Mouse (Mus musculus) stomach, postnatal 0 days (tissue): ENCODE results near the gene Lcn4. TPM values are rescaled to one million over a fixed set of nuclear protein-coding genes. Genes with fewer than 3 reads are reported as not detected.

ENCODE experiments used
- ATAC-seq: fragments of 200-750 bp; cut with Nextera tagmentation; 2 replicates; pipeline ENCODE4 v1.8.0; 2017; ENCODE audit not compliant: low FRiP score, low TSS enrichment
- DNase-seq: peaks from one replicate; pipeline ENCODE4 v3.0.0-alpha.2; 2016; ENCODE audit warnings: low spot score
- H3K27ac ChIP-seq: fragments of 300-500 bp; sonication (generic); replicated peaks from 2 replicates; pipeline ENCODE4 v1.5.1; 2014; ENCODE audit warnings: mild to moderate bottlenecking, control low read depth
- H3K27me3 ChIP-seq: fragments of 300-500 bp; sonication (generic); 2 replicates; pipeline ENCODE4 v1.6.1; 2014; ENCODE audit warnings: low read length; ENCODE audit not compliant: control insufficient read depth, insufficient read depth
- H3K36me3 ChIP-seq: fragments of 300-500 bp; sonication (generic); 2 replicates; pipeline ENCODE4 v1.6.1; 2014; ENCODE audit warnings: low read length, mixed read lengths; ENCODE audit not compliant: control insufficient read depth, insufficient read depth
- H3K4me1 ChIP-seq: fragments of 300-500 bp; sonication (generic); replicated peaks from 2 replicates; pipeline ENCODE4 v1.6.1; 2014; ENCODE audit warnings: antibody characterized with exemption; ENCODE audit not compliant: control insufficient read depth, insufficient read depth
- H3K4me2 ChIP-seq: fragments of 300-500 bp; sonication (generic); replicated peaks from 2 replicates; pipeline ENCODE4 v1.6.1; 2014; ENCODE audit warnings: low read depth, mild to moderate bottlenecking, control low read depth, moderate library complexity
- H3K4me3 ChIP-seq: fragments of 300-500 bp; sonication (generic); 2 replicates; pipeline ENCODE4 v1.5.1; 2014; ENCODE audit warnings: low read depth, low read length, control low read depth
- H3K9ac ChIP-seq: fragments of 300-500 bp; sonication (generic); 2 replicates; pipeline ENCODE4 v1.6.1; 2014; ENCODE audit warnings: mild to moderate bottlenecking, low read length, control low read depth, mixed read lengths
- H3K9me3 ChIP-seq: fragments of 300-500 bp; sonication (generic); 2 replicates; pipeline ENCODE4 v1.6.1; 2016; ENCODE audit warnings: low read length; ENCODE audit not compliant: control insufficient read depth
- CTCF ChIP-seq: IDR thresholded peaks from 2 replicates; pipeline ENCODE4 v1.5.1; 2016; ENCODE audit warnings: antibody characterized with exemption, low read depth, mild to moderate bottlenecking, moderate library complexity
- EP300 ChIP-seq: optimal IDR thresholded peaks from 2 replicates; pipeline ENCODE3; 2016; ENCODE audit warnings: antibody characterized with exemption
- WGBS: fragments of 180-500 bp; shearing (Covaris S2); extraction: QIAGEN DNeasy Blood & Tissue Kit; methylation state at CpG from one replicate; pipeline ENCODE4 v1.1.7; 2014; 5-methylcytosine and 5-hydroxymethylcytosine counted together
- polyA plus RNA-seq: library from polyadenylated mRNA; unstranded; fragments of >200 nt; fragmentation: Nextera tagmentation; extraction: Ambion mirVana; gene quantifications from 2 replicates; pipeline ENCODE4 v1.2.1, GENCODE M21; 2015

Gene Lcn4
- polyA plus RNA-seq, 1 experiment from 2014 or later, result not detected

DNA sequence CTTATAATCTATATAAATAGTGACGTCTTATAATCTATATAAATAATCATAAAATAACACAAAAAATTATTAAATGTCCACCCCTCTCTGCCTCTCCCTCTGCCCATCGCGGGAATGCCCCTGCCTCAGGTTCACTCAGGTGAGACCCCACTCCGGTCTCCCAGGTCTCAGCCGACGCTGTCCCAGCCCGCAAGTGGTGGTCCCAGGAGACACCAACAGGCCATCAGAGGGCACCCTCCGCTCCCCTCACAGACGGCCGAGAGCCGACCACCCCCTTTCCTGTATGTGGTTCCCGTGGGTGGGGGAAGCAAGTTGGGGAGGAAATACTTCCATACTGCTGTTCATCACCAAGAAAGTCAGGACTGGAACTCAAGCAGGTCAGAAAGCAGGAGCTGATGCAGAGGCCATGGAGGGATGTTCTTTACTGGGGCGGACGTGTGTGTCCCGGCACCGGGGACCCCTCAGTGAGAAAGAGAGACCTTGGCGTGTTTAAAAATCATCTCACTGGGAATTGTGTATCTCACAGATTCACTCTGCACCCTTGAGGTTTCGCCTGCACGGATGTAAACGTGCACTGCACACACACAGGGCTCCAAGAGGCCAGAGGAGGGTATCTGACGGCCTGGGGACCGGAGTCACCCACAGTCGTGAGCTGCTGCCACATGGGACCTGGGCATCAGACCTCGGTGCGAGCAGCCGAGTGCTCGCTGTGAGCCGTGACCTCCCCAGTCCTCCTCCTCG is 9.1 kb downstream of the Lcn4 start:
- H3K4me3 ChIP-seq, result peak overlapping the region; percentile 26
- WGBS, result 42% methylated on average over 29 of the region's 29 CpGs
- no peaks in the 10 kb centered on the region for H3K36me3 ChIP-seq
- no peak for DNase-seq
- no peak for TF ChIP-seq CTCF
- TF ChIP-seq EP300, result no peak
- H3K4me2 ChIP-seq, result peak overlapping the region; percentile 52
- no peaks in the 10 kb centered on the region for H3K4me1 ChIP-seq
- H3K9me3 ChIP-seq, result no peaks in the 10 kb centered on the region
- H3K27ac ChIP-seq, result no peak overlapping the region
- ATAC-seq, result peak; percentile 40; the same call in 1 of the 2 replicates
- H3K9ac ChIP-seq, result no peak overlapping the region
- no peaks in the 10 kb centered on the region for H3K27me3 ChIP-seq

- Histone ChIP-seq H3K36me3 (no peaks in the 10 kb centered on the region), H3K4me3 (peak overlapping the region; percentile 26), H3K27ac (no peak overlapping the region), H3K4me2 (peak overlapping the region; percentile 52), H3K4me1 (no peaks in the 10 kb centered on the region), H3K9me3 (no peaks in the 10 kb centered on the region), H3K9ac (0 out of 2 replicates have a peak overlapping the region, but pooled peaks have one; percentile 27), H3K27me3 (no peaks in the 10 kb centered on the region)
- WGBS, result 2% methylated on average over 14 of the region's 20 CpGs
- no peak for DNase-seq
- TF ChIP-seq CTCF (no peak), EP300 (no peak)
- no peak for ATAC-seq
These were observed 9.8 kb downstream of the Lcn4 start for GRCm38 (mm10) chr2:26661143-26661752.

- TF ChIP-seq EP300 (no peak), CTCF (no peak)
- Histone ChIP-seq H3K27ac (no peak overlapping the region), H3K36me3 (no peaks in the 10 kb centered on the region), H3K4me2 (no peak overlapping the region), H3K9me3 (no peaks in the 10 kb centered on the region), H3K4me1 (no peaks in the 10 kb centered on the region), H3K9ac (no peak overlapping the region), H3K4me3 (no peak overlapping the region), H3K27me3 (no peaks in the 10 kb centered on the region)
- DNase-seq, result no peak
- 75% methylated on average over 2 of the region's 2 CpGs for WGBS
- no peak for ATAC-seq
These were observed 13.7 kb downstream of the Lcn4 start for GRCm38 (mm10) chr2:26657426-26657825.

DNA sequence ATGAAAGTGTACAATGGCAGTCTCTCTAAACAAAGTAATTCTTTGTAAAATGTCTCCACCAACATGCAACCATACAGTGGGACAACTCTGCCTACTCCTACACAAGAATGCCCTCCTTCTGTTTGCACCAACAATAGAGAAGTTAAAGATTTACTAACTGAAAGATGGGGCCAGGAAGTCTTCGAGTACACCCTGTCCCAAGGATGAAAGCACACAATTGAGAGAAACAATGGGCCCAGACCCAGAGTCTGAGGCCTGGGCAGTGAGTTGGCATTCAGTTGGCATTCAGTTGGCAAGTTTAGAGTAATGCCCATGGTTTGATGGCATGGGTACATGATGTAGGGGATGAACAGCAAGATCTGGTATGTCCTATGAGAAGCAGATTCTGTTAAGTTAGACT is 16.4 kb downstream of the Lcn4 start:
- Histone ChIP-seq H3K27me3 (no peaks in the 10 kb centered on the region), H3K36me3 (no peaks in the 10 kb centered on the region), H3K9ac (no peak overlapping the region), H3K27ac (no peak overlapping the region), H3K4me2 (no peak overlapping the region), H3K9me3 (no peaks in the 10 kb centered on the region), H3K4me1 (no peaks in the 10 kb centered on the region), H3K4me3 (no peak overlapping the region)
- no peak for ATAC-seq
- 45% methylated on average over 1 of the region's 1 CpGs for WGBS
- no peak for TF ChIP-seq CTCF
- no peak for TF ChIP-seq EP300
- DNase-seq, result no peak

- Histone ChIP-seq H3K9ac (no peak overlapping the region), H3K4me3 (no peak overlapping the region), H3K4me2 (no peak overlapping the region), H3K27ac (no peak overlapping the region), H3K36me3 (no peaks in the 10 kb centered on the region), H3K27me3 (no peaks in the 10 kb centered on the region), H3K9me3 (no peaks in the 10 kb centered on the region), H3K4me1 (no peaks in the 10 kb centered on the region)
- peak; percentile 100 for TF ChIP-seq CTCF
- no peak for TF ChIP-seq EP300
- ATAC-seq (peak; percentile 94), DNase-seq (peak; percentile 92)
- 14% methylated on average over 3 of the region's 3 CpGs for WGBS
These were observed 24.3 kb downstream of the Lcn4 start for GRCm38 (mm10) chr2:26646643-26647293.

- Histone ChIP-seq H3K9ac (no peak overlapping the region), H3K9me3 (no peaks in the 10 kb centered on the region), H3K4me3 (no peak overlapping the region), H3K27me3 (no peaks in the 10 kb centered on the region), H3K36me3 (no peaks in the 10 kb centered on the region), H3K4me2 (no peak overlapping the region), H3K27ac (no peak overlapping the region), H3K4me1 (no peaks in the 10 kb centered on the region; the same call in 1 of the 2 replicates)
- DNase-seq, result peak; percentile 71
- WGBS, result 52% methylated on average over 2 of the region's 2 CpGs
- TF ChIP-seq CTCF, result peak; percentile 71
- no peak for TF ChIP-seq EP300
- no peak for ATAC-seq
These were observed 27.1 kb downstream of the Lcn4 start for GRCm38 (mm10) chr2:26643942-26644341.
